Mouse (Mus musculus): ENCODE data around the gene Gstt4.
"Not testable (repeated sequence)": the region's sequence is repeated elsewhere in the genome, so short reads cannot be mapped to it uniquely, and the experiment has no call there.

The Gstt4 gene

GRCm38 (mm10) chr10:75822443-75822842 is at the start of gene Gstt4:
TSS of gene Gstt4 (minus strand) at chr10:75822543.
- DNase-seq (ENCODE audit: low spot score): no peak

GRCm38 (mm10) chr10:75861587-75861986 is 39.2 kb upstream of the Gstt4 start:
- no peak for DNase-seq (ENCODE audit: low spot score)

- DNase-seq (ENCODE audit: low spot score): no peak
Observed at GRCm38 (mm10) chr10:75860746-75861145, 38.4 kb upstream of the Gstt4 start.

- DNase-seq (ENCODE audit: low spot score): peak; percentile 48
Observed at GRCm38 (mm10) chr10:75859786-75860470, 37.6 kb upstream of the Gstt4 start, which contains the start of gene Mif. TSS of gene Mif (minus strand) at chr10:75860240.

- DNase-seq (ENCODE audit: low spot score): no peak
Observed at GRCm38 (mm10) chr10:75859107-75859746, 36.9 kb upstream of the Gstt4 start.

- no peak for DNase-seq (ENCODE audit: low spot score)
Observed at GRCm38 (mm10) chr10:75857598-75857997, 35.3 kb upstream of the Gstt4 start.

GRCm38 (mm10) chr10:75856976-75857375 is 34.6 kb upstream of the Gstt4 start:
- DNase-seq (ENCODE audit: low spot score): no peak

- DNase-seq (ENCODE audit: low spot score): no peak
Observed at GRCm38 (mm10) chr10:75856155-75856907, 34.0 kb upstream of the Gstt4 start.

GRCm38 (mm10) chr10:75855416-75855981 is 33.2 kb upstream of the Gstt4 start:
- no peak for DNase-seq (ENCODE audit: low spot score)

- DNase-seq (ENCODE audit: low spot score): no peak
Observed at GRCm38 (mm10) chr10:75854791-75855190, 32.4 kb upstream of the Gstt4 start.

GRCm38 (mm10) chr10:75854096-75854495 is 31.8 kb upstream of the Gstt4 start:
- DNase-seq (ENCODE audit: low spot score): no peak

GRCm38 (mm10) chr10:75853452-75853851 is 31.1 kb upstream of the Gstt4 start:
- peak; percentile 83 for DNase-seq (ENCODE audit: low spot score)

- no peak for DNase-seq (ENCODE audit: low spot score)
Observed at GRCm38 (mm10) chr10:75852539-75853125, 30.3 kb upstream of the Gstt4 start.

GRCm38 (mm10) chr10:75851681-75852080 is 29.3 kb upstream of the Gstt4 start:
- no peak for DNase-seq (ENCODE audit: low spot score)

GRCm38 (mm10) chr10:75851076-75851475 is 28.7 kb upstream of the Gstt4 start:
- no peak for DNase-seq (ENCODE audit: low spot score)

GRCm38 (mm10) chr10:75848382-75848781 is 26.0 kb upstream of the Gstt4 start:
- DNase-seq (ENCODE audit: low spot score): no peak

- DNase-seq (ENCODE audit: low spot score): no peak
Observed at GRCm38 (mm10) chr10:75845306-75845930, 23.1 kb upstream of the Gstt4 start.

- DNase-seq (ENCODE audit: low spot score): no peak
Observed at GRCm38 (mm10) chr10:75844800-75845199, 22.5 kb upstream of the Gstt4 start.

GRCm38 (mm10) chr10:75843898-75844297 is 21.6 kb upstream of the Gstt4 start:
- not testable (repeated sequence) for DNase-seq (ENCODE audit: low spot score)

- no peak for DNase-seq (ENCODE audit: low spot score)
Observed at GRCm38 (mm10) chr10:75839092-75839491, 16.7 kb upstream of the Gstt4 start.

- DNase-seq (ENCODE audit: low spot score): peak; percentile 83
Observed at GRCm38 (mm10) chr10:75837248-75837759, 15.0 kb upstream of the Gstt4 start, which contains the start of gene Gstt2. TSS of gene Gstt2 (minus strand) at chr10:75837424.

Measured in layer of hippocampus, adult 9-10 months (tissue).